Mouse (Mus musculus) spleen, adult 2 months (tissue): ENCODE results near the gene Nfkbia. TPM values are rescaled to one million over a fixed set of nuclear protein-coding genes. Genes with fewer than 3 reads are reported as not detected.

Source experiments
- DNase-seq, 2 experiments: peaks; one replicate each; pipeline versions ENCODE4 v3.0.0 to v3.0.0-alpha.2; 2012 to 2021; ENCODE audit warnings: low spot score in 2 of 2, low read depth in 1 of 2
- H3K27ac ChIP-seq: fragments of 200-500 bp; 2 replicates; pipeline ENCODE4 v1.5.1; 2012; ENCODE audit warnings: low read length, inconsistent platforms; ENCODE audit not compliant: insufficient read depth
- H3K27me3 ChIP-seq: fragments of 200-500 bp; 2 replicates; pipeline ENCODE4 v1.6.1; 2012; ENCODE audit warnings: mild to moderate bottlenecking, moderate library complexity, low read length, inconsistent platforms; ENCODE audit not compliant: control insufficient read depth, insufficient read depth
- H3K36me3 ChIP-seq: fragments of 200-500 bp; 2 replicates; pipeline ENCODE4 v1.6.1; 2012; ENCODE audit warnings: mild to moderate bottlenecking, low read length, inconsistent platforms; ENCODE audit not compliant: control insufficient read depth, insufficient read depth
- H3K4me1 ChIP-seq: fragments of 200-500 bp; 2 replicates; pipeline ENCODE4 v1.6.1; 2011; ENCODE audit warnings: inconsistent platforms; ENCODE audit not compliant: control insufficient read depth, insufficient read depth, insufficient read length
- H3K4me3 ChIP-seq: fragments of 200-500 bp; 2 replicates; pipeline ENCODE4 v1.5.1; 2011; ENCODE audit warnings: mild to moderate bottlenecking, inconsistent platforms; ENCODE audit not compliant: insufficient read depth, insufficient read length; ENCODE audit errors: extremely low read depth
- CTCF ChIP-seq: fragments of 200-500 bp; IDR thresholded peaks from 2 replicates; pipeline ENCODE4 v1.5.1; 2011; ENCODE audit warnings: mild to moderate bottlenecking, inconsistent platforms; ENCODE audit not compliant: insufficient read depth, insufficient read length, insufficient replicate concordance; ENCODE audit errors: extremely low read depth
- POLR2A ChIP-seq: fragments of 200-500 bp; IDR thresholded peaks from 2 replicates; pipeline ENCODE4 v1.6.1; 2011; ENCODE audit warnings: low read depth, low read length, inconsistent platforms
- WGBS: fragments of 180-500 bp; shearing (Covaris S2); methylation state at CpG from one replicate; pipeline ENCODE4 v1.1.7; 2018; 5-methylcytosine and 5-hydroxymethylcytosine counted together
- polyA plus RNA-seq: library from polyadenylated mRNA; depleted of rRNA; stranded (reverse); fragments of >200 nt; gene quantifications from 2 replicates; pipeline ENCODE4 v1.2.3, GENCODE M21; 2012; rRNA removed

Nfkbia gene
- polyA plus RNA-seq, 1 experiment = 287 TPM

DNA sequence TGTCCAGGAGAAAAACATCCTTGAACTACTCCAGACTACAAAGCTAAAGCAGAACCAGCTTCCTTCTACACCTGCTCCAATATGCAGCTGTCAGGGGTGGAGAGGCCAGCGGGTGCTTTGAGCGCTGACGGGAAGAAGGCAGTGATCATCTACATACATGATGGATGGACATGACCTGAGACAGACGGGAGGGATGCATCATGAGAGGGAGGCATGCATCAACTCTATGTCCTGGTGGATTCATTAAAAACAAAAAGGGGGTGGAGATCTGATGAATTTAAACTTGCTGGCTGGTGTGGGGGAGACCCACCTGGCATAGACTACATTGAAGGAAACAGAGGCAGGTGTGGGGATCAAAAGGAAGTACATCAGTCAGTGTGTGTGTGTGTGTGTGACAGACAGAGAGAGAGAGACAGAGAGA, 48.4 kb downstream of the Nfkbia start:
- peaks cover 34% of the 10 kb centered on the region; the same call in 1 of the 2 replicates for H3K4me1 ChIP-seq
- no peak overlapping the region for H3K27ac ChIP-seq
- 79% methylated on average over 4 of the region's 4 CpGs for WGBS
- no peak for DNase-seq
- no peaks in the 10 kb centered on the region for H3K27me3 ChIP-seq
- H3K4me3 ChIP-seq = no peak overlapping the region
- no peaks in the 10 kb centered on the region for H3K36me3 ChIP-seq
- TF ChIP-seq CTCF (no peak), POLR2A (no peak)

DNA sequence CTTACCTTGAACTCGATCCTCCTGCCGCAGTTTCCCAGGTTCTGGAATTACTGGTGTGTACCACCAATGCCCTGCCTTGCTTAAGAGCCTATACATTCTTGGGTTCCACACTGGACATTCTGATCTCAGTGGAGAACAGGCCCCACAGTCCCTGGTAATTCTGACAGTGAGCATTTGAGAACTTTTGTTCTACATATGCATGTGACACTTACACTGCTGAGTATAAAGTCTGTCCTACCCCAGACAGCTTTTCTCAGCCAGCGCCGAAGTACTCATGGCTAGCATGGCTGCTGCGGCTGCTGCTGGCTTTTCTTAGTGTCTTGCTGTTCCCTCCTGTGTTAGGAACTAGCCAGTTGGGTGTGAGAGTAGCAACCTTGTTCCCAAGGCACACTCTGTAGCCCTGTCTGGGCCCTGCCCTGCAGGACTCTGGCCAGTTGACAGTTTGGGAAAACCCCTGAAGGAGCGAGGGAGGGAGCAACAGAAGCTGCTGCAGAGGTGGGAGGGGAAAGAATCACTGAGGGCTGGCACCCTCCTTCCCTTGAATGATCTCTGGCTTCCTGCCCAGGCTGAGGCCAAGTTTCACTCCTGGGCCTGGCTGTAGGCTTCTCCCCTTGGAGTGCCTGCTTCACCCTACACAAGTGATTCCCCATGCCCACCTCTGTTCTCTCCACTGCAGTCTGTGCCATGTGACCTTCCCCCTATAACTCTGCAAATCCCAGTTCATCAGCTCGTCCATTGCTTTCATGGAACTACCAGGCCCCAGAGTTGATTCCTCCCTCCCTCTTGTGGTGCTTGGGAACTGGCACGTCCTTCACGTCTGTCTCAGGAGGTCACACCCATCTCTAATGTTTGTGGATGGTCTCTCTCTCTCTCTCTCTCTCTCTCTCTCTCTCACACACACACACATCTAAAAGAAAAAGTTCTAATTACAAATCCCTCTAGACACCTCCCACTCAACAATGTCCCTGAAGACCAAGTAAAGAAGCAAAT, 49.3 kb downstream of the Nfkbia start:
- DNase-seq = peak in 1 of 2 experiments; percentile 50
- 61% methylated on average over 9 of the region's 9 CpGs for WGBS
- Histone ChIP-seq H3K4me3 (no peak overlapping the region), H3K36me3 (no peaks in the 10 kb centered on the region), H3K27ac (no peak overlapping the region; the same call in 1 of the 2 replicates), H3K4me1 (peaks cover 41% of the 10 kb centered on the region; the same call in 1 of the 2 replicates), H3K27me3 (no peaks in the 10 kb centered on the region)
- TF ChIP-seq CTCF (no peak), POLR2A (no peak)

DNA sequence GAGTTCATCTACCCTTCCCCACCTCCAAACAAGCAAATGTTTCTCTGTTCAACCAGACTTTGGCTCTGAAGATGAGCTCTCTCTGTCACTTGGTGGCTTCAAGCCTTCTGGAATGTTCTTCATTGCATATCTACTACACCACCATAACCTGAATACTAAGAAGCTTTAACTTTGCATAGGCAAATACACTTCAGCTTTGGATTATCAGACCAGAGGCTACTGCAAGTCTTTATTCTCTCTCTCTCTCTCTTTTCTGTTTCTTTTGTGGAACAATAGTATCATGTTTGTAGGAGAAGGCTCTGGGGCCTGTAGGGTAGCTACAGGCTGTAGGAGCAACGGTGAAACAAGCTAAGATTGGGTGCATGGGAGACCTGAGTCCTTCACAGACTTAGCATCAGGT, 50.2 kb downstream of the Nfkbia start:
- Histone ChIP-seq H3K4me1 (peaks cover 37% of the 10 kb centered on the region; the same call in 1 of the 2 replicates), H3K27ac (no peak overlapping the region), H3K27me3 (no peaks in the 10 kb centered on the region), H3K4me3 (no peak overlapping the region), H3K36me3 (no peaks in the 10 kb centered on the region)
- no peak for DNase-seq
- TF ChIP-seq CTCF (no peak), POLR2A (no peak)
- 100% methylated on average over 1 of the region's 1 CpGs for WGBS

DNA sequence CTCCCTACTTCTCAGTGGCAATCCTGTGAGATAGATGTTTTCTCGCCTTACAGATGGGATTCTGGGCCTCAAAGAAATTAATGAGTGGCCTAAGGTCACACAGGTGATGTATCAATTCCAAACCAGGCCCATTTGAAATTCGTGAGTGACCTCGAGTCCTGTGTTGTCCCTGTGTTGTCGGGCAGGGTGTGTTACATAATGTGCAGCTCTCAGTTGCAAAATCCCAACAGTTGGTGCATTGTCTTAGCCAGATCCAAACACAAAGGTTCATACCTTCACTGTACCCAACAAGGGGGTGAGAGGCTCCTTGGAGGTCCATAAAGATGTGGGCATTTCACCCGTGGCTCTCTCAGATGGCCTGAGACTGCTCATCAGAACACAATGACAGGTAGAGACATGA, 52.0 kb downstream of the Nfkbia start:
- 88% methylated on average over 5 of the region's 5 CpGs for WGBS
- DNase-seq = no peak
- H3K4me3 ChIP-seq = no peak overlapping the region
- H3K4me1 ChIP-seq = peaks cover 24% of the 10 kb centered on the region; the same call in 1 of the 2 replicates
- H3K27me3 ChIP-seq = no peaks in the 10 kb centered on the region
- H3K36me3 ChIP-seq = no peaks in the 10 kb centered on the region
- H3K27ac ChIP-seq = no peak overlapping the region
- no peak for TF ChIP-seq CTCF
- TF ChIP-seq POLR2A = no peak

Other genes starting within 250 kb of the Nfkbia start
- gene 1110008L16Rik, start 193.1 kb downstream of the Nfkbia start, polyA plus RNA-seq = 1.4 and 1.7 TPM in 2 replicates
- gene Ppp2r3c, start 189.6 kb downstream of the Nfkbia start, polyA plus RNA-seq = 1.1 and 1.2 TPM in 2 replicates
- gene Psma6, start 108.4 kb downstream of the Nfkbia start, polyA plus RNA-seq = 16.5 and 20.1 TPM in 2 replicates
- gene Aldoart2, start 72.6 kb upstream of the Nfkbia start, polyA plus RNA-seq = not detected in 2 replicates
- not detected in 2 replicates for gene Insm2, start 106.8 kb upstream of the Nfkbia start, polyA plus RNA-seq